Mouse (Mus musculus) lung, embryonic 15.5 days (tissue): ENCODE measurements around the gene Atxn7l3. TPM values are rescaled to one million over a fixed set of nuclear protein-coding genes. Genes with fewer than 3 reads are reported as not detected.

Experiments used
- ATAC-seq: fragments of 200-750 bp; cut with Nextera tagmentation; 2 replicates; pipeline ENCODE4 v1.8.0; 2017; ENCODE audit warnings: moderate number of reproducible peaks, borderline replicate concordance; ENCODE audit not compliant: low FRiP score, low TSS enrichment; ENCODE audit errors: extremely low read depth
- H3K27ac ChIP-seq: fragments of 300-500 bp; sonication (generic); 2 replicates; pipeline ENCODE4 v1.5.1; 2015; ENCODE audit warnings: moderate library complexity, mild to moderate bottlenecking, inconsistent platforms
- H3K27me3 ChIP-seq: fragments of 300-500 bp; sonication (generic); 2 replicates; pipeline ENCODE4 v1.6.1; 2015; ENCODE audit warnings: inconsistent platforms
- H3K36me3 ChIP-seq: fragments of 300-500 bp; sonication (generic); 2 replicates; pipeline ENCODE4 v1.6.1; 2015; ENCODE audit warnings: inconsistent platforms
- H3K4me1 ChIP-seq: fragments of 300-500 bp; sonication (generic); 2 replicates; pipeline ENCODE4 v1.6.1; 2015; ENCODE audit warnings: inconsistent platforms
- H3K4me2 ChIP-seq: fragments of 300-500 bp; sonication (generic); 2 replicates; pipeline ENCODE4 v1.6.1; 2015; ENCODE audit warnings: inconsistent platforms, mild to moderate bottlenecking, moderate library complexity
- H3K4me3 ChIP-seq: fragments of 300-500 bp; sonication (generic); 2 replicates; pipeline ENCODE4 v1.5.1; 2015; ENCODE audit warnings: mild to moderate bottlenecking, inconsistent platforms
- H3K9ac ChIP-seq: fragments of 300-500 bp; sonication (generic); 2 replicates; pipeline ENCODE4 v1.6.1; 2015; ENCODE audit warnings: inconsistent platforms
- H3K9me3 ChIP-seq: fragments of 300-500 bp; sonication (generic); 2 replicates; pipeline ENCODE4 v1.6.1; 2016; ENCODE audit warnings: inconsistent platforms
- WGBS: fragments of 180-500 bp; shearing (Covaris S2); methylation state at CpG from one replicate; pipeline ENCODE4 v1.1.7; 2015; 5-methylcytosine and 5-hydroxymethylcytosine counted together
- polyA plus RNA-seq: library from polyadenylated mRNA; unstranded; fragments of >200 nt; fragmentation: Nextera tagmentation; extraction: Ambion mirVana; gene quantifications from 2 replicates; pipeline ENCODE4 v1.2.1, GENCODE M21; 2015

Atxn7l3 gene
- 13.3 and 13.6 TPM in 2 replicates for polyA plus RNA-seq

- no peaks in the 10 kb centered on the region for H3K27me3 ChIP-seq
- peak within 1 kb of the TSS; percentile 97 for H3K9ac ChIP-seq
- H3K4me1 ChIP-seq, result peaks cover 23% of the 10 kb centered on the region
- under 1% methylated on average over 84 of the region's 125 CpGs for WGBS
- H3K4me3 ChIP-seq, result peak within 1 kb of the TSS; percentile 93
- peak; percentile 94 for ATAC-seq
- H3K36me3 ChIP-seq, result peaks cover 23% of the 10 kb centered on the region
- H3K9me3 ChIP-seq, result no peaks in the 10 kb centered on the region
- peak within 1 kb of the TSS; percentile 86 for H3K4me2 ChIP-seq
- H3K27ac ChIP-seq, result peak within 1 kb of the TSS; percentile 100
These were observed at the start of gene Atxn7l3 for GRCm38 (mm10) chr11:102296491-102297472. Gene Atxn7l3 (minus strand): TSS chr11:102296631.

GRCm38 (mm10) chr11:102344458-102344857 lies 48.0 kb upstream of the Atxn7l3 start:
- ATAC-seq, result no peak
- H3K4me1 ChIP-seq, result peaks cover 3% of the 10 kb centered on the region
- no peak overlapping the region for H3K27ac ChIP-seq
- no peaks in the 10 kb centered on the region for H3K27me3 ChIP-seq
- 83% methylated on average over 3 of the region's 3 CpGs for WGBS
- no peak overlapping the region for H3K4me3 ChIP-seq
- H3K36me3 ChIP-seq, result no peaks in the 10 kb centered on the region
- no peaks in the 10 kb centered on the region for H3K9me3 ChIP-seq
- H3K9ac ChIP-seq, result no peak overlapping the region
- no peak overlapping the region for H3K4me2 ChIP-seq

GRCm38 (mm10) chr11:102342742-102343141 lies 46.3 kb upstream of the Atxn7l3 start:
- Histone ChIP-seq H3K9me3 (no peaks in the 10 kb centered on the region), H3K36me3 (no peaks in the 10 kb centered on the region), H3K4me1 (peaks cover 18% of the 10 kb centered on the region), H3K9ac (no peak overlapping the region), H3K4me3 (no peak overlapping the region), H3K27me3 (no peaks in the 10 kb centered on the region), H3K4me2 (no peak overlapping the region), H3K27ac (no peak overlapping the region)
- whole genome bisulfite sequencing, result 63% methylated on average over 12 of the region's 12 CpGs
- ATAC-seq, result no peak

GRCm38 (mm10) chr11:102341101-102341500 lies 44.7 kb upstream of the Atxn7l3 start:
- no peak for ATAC-seq
- Histone ChIP-seq H3K27me3 (no peaks in the 10 kb centered on the region), H3K4me1 (peaks cover 19% of the 10 kb centered on the region), H3K4me2 (no peak overlapping the region), H3K9ac (no peak overlapping the region), H3K4me3 (no peak overlapping the region), H3K36me3 (no peaks in the 10 kb centered on the region), H3K9me3 (no peaks in the 10 kb centered on the region), H3K27ac (no peak overlapping the region)
- 85% methylated on average over 4 of the region's 4 CpGs for WGBS

- no peak for ATAC-seq
- Histone ChIP-seq H3K4me1 (peaks cover 24% of the 10 kb centered on the region), H3K4me2 (no peak overlapping the region), H3K27ac (peak overlapping the region; percentile 75; the same call in 1 of the 2 replicates), H3K36me3 (no peaks in the 10 kb centered on the region), H3K27me3 (no peaks in the 10 kb centered on the region), H3K9ac (no peak overlapping the region), H3K9me3 (no peaks in the 10 kb centered on the region), H3K4me3 (no peak overlapping the region)
- WGBS, result 57% methylated on average over 4 of the region's 4 CpGs
These were observed 43.2 kb upstream of the Atxn7l3 start for GRCm38 (mm10) chr11:102339624-102340023.

- H3K27me3 ChIP-seq, result no peaks in the 10 kb centered on the region
- H3K27ac ChIP-seq, result peak overlapping the region; percentile 75
These were observed 42.8 kb upstream of the Atxn7l3 start for GRCm38 (mm10) chr11:102339195-102339594.

GRCm38 (mm10) chr11:102338561-102338960 lies 42.1 kb upstream of the Atxn7l3 start:
- WGBS, result 18% methylated on average over 3 of the region's 3 CpGs
- ATAC-seq, result peak; percentile 84
- Histone ChIP-seq H3K4me1 (peaks cover 24% of the 10 kb centered on the region), H3K27ac (peak overlapping the region; percentile 75), H3K9ac (no peak overlapping the region), H3K4me2 (no peak overlapping the region), H3K27me3 (no peaks in the 10 kb centered on the region), H3K9me3 (no peaks in the 10 kb centered on the region), H3K4me3 (no peak overlapping the region), H3K36me3 (no peaks in the 10 kb centered on the region)

More at GRCm38 (mm10) chr11:102339195-102339594, 42.8 kb upstream of the Atxn7l3 start:
- H3K4me3 ChIP-seq, result no peak overlapping the region
- H3K4me2 ChIP-seq, result no peak overlapping the region
- peak; percentile 84 for ATAC-seq
- no peaks in the 10 kb centered on the region for H3K9me3 ChIP-seq
- no peak overlapping the region for H3K9ac ChIP-seq
- no peaks in the 10 kb centered on the region for H3K36me3 ChIP-seq
- H3K4me1 ChIP-seq, result peaks cover 24% of the 10 kb centered on the region
- 51% methylated on average over 11 of the region's 11 CpGs for WGBS

GRCm38 (mm10) chr11:102337921-102338320 lies 41.5 kb upstream of the Atxn7l3 start:
- H3K4me1 ChIP-seq, result peaks cover 24% of the 10 kb centered on the region
- no peaks in the 10 kb centered on the region for H3K9me3 ChIP-seq
- no peaks in the 10 kb centered on the region for H3K36me3 ChIP-seq
- 63% methylated on average over 1 of the region's 1 CpGs for WGBS
- no peak for ATAC-seq
- no peak overlapping the region for H3K4me2 ChIP-seq
- H3K27me3 ChIP-seq, result no peaks in the 10 kb centered on the region
- no peak overlapping the region for H3K9ac ChIP-seq
- no peak overlapping the region for H3K27ac ChIP-seq
- H3K4me3 ChIP-seq, result no peak overlapping the region

GRCm38 (mm10) chr11:102336191-102336590 lies 39.8 kb upstream of the Atxn7l3 start:
- Histone ChIP-seq H3K27ac (no peak overlapping the region), H3K4me3 (no peak overlapping the region), H3K27me3 (no peaks in the 10 kb centered on the region), H3K36me3 (no peaks in the 10 kb centered on the region), H3K9me3 (no peaks in the 10 kb centered on the region), H3K4me2 (no peak overlapping the region), H3K9ac (no peak overlapping the region), H3K4me1 (peaks cover 24% of the 10 kb centered on the region)
- WGBS, result 69% methylated on average over 1 of the region's 1 CpGs
- ATAC-seq, result no peak

- H3K27ac ChIP-seq, result no peak overlapping the region
- peaks cover 24% of the 10 kb centered on the region for H3K4me1 ChIP-seq
- no peak overlapping the region for H3K4me3 ChIP-seq
- no peaks in the 10 kb centered on the region for H3K36me3 ChIP-seq
- H3K27me3 ChIP-seq, result no peaks in the 10 kb centered on the region
- no peak overlapping the region for H3K4me2 ChIP-seq
- H3K9me3 ChIP-seq, result no peaks in the 10 kb centered on the region
- WGBS, result 27% methylated on average over 9 of the region's 9 CpGs
- no peak overlapping the region for H3K9ac ChIP-seq
- no peak for ATAC-seq
These were observed 38.7 kb upstream of the Atxn7l3 start for GRCm38 (mm10) chr11:102334973-102335700.

GRCm38 (mm10) chr11:102334010-102334409 lies 37.6 kb upstream of the Atxn7l3 start:
- Histone ChIP-seq H3K9me3 (no peaks in the 10 kb centered on the region), H3K27ac (no peak overlapping the region), H3K27me3 (no peaks in the 10 kb centered on the region), H3K4me3 (no peak overlapping the region), H3K4me1 (peaks cover 16% of the 10 kb centered on the region), H3K9ac (no peak overlapping the region), H3K4me2 (no peak overlapping the region), H3K36me3 (no peaks in the 10 kb centered on the region)
- whole genome bisulfite sequencing, result 38% methylated on average over 4 of the region's 4 CpGs
- ATAC-seq, result no peak

GRCm38 (mm10) chr11:102333061-102333460 lies 36.6 kb upstream of the Atxn7l3 start:
- Histone ChIP-seq H3K36me3 (no peaks in the 10 kb centered on the region), H3K4me1 (peaks cover 9% of the 10 kb centered on the region; the same call in 1 of the 2 replicates), H3K9me3 (no peaks in the 10 kb centered on the region), H3K27me3 (no peaks in the 10 kb centered on the region), H3K4me2 (no peak overlapping the region), H3K27ac (no peak overlapping the region), H3K4me3 (no peak overlapping the region), H3K9ac (no peak overlapping the region)
- no peak for ATAC-seq
